Mouse (Mus musculus) forebrain, embryonic 10.5 days (tissue): ENCODE measurements around the gene Tmco5. TPM values are rescaled to one million over a fixed set of nuclear protein-coding genes. Genes with fewer than 3 reads are reported as not detected.

Source experiments
- DNase-seq: peaks from one replicate; pipeline ENCODE4 v3.0.0-alpha.2; 2017; ENCODE audit warnings: low spot score; ENCODE audit errors: extremely low spot score
- H3K27ac ChIP-seq: fragments of 300-500 bp; sonication (generic); 2 replicates; pipeline ENCODE4 v1.5.1; 2016; ENCODE audit warnings: mild to moderate bottlenecking
- H3K27me3 ChIP-seq: fragments of 300-500 bp; sonication (generic); 2 replicates; pipeline ENCODE4 v1.6.1; 2016; ENCODE audit warnings: mild to moderate bottlenecking; ENCODE audit not compliant: poor library complexity, severe bottlenecking
- H3K36me3 ChIP-seq: fragments of 300-500 bp; sonication (generic); replicated peaks from 2 replicates; pipeline ENCODE4 v1.6.1; 2016; ENCODE audit warnings: mild to moderate bottlenecking, moderate library complexity
- H3K4me1 ChIP-seq: fragments of 300-500 bp; sonication (generic); 2 replicates; pipeline ENCODE4 v1.6.1; 2016
- H3K4me3 ChIP-seq: fragments of 300-500 bp; sonication (generic); 2 replicates; pipeline ENCODE4 v1.5.1; 2016; ENCODE audit warnings: mild to moderate bottlenecking, moderate library complexity
- H3K9me3 ChIP-seq: fragments of 300-500 bp; sonication (generic); 2 replicates; pipeline ENCODE4 v1.6.1; 2016; ENCODE audit warnings: mild to moderate bottlenecking, moderate library complexity
- WGBS: fragments of 180-500 bp; shearing (Covaris S2); methylation state at CpG from one replicate; pipeline ENCODE4 v1.1.7; 2016; 5-methylcytosine and 5-hydroxymethylcytosine counted together
- polyA plus RNA-seq: library from polyadenylated mRNA; unstranded; fragments of >200 nt; fragmentation: Nextera tagmentation; extraction: Ambion mirVana; gene quantifications from 2 replicates; pipeline ENCODE4 v1.2.1, GENCODE M21; 2016

Tmco5 gene
- polyA plus RNA-seq, 1 experiment from 2014 or later: not detected

- DNase-seq: peak; percentile 83
- 16% methylated on average over 19 of the region's 19 CpGs for WGBS
- Histone ChIP-seq H3K27me3 (peaks cover 40% of the 10 kb centered on the region), H3K4me1 (peaks cover 10% of the 10 kb centered on the region), H3K4me3 (peak overlapping the region; percentile 43), H3K36me3 (no peaks in the 10 kb centered on the region), H3K9me3 (no peaks in the 10 kb centered on the region), H3K27ac (peak overlapping the region; percentile 84)
Observed at GRCm38 (mm10) chr2:116899615-116900272, 21.3 kb downstream of the Tmco5 start.

- peaks cover 10% of the 10 kb centered on the region for H3K4me1 ChIP-seq
- H3K36me3 ChIP-seq: no peaks in the 10 kb centered on the region
- H3K4me3 ChIP-seq: peak overlapping the region; percentile 43
- H3K27ac ChIP-seq: peak overlapping the region; percentile 84
- 38% methylated on average over 10 of the region's 10 CpGs for WGBS
- peaks cover 34% of the 10 kb centered on the region for H3K27me3 ChIP-seq
- no peaks in the 10 kb centered on the region for H3K9me3 ChIP-seq
- DNase-seq: no peak
Observed at GRCm38 (mm10) chr2:116900273-116900843, 21.9 kb downstream of the Tmco5 start.

- 85% methylated on average over 8 of the region's 8 CpGs for WGBS
- DNase-seq: no peak
- H3K27ac ChIP-seq: no peak overlapping the region
- no peaks in the 10 kb centered on the region; the same call in 1 of the 2 replicates for H3K4me1 ChIP-seq
- H3K36me3 ChIP-seq: no peaks in the 10 kb centered on the region
- H3K9me3 ChIP-seq: no peaks in the 10 kb centered on the region
- no peaks in the 10 kb centered on the region for H3K27me3 ChIP-seq
- no peak overlapping the region for H3K4me3 ChIP-seq
Observed at GRCm38 (mm10) chr2:116908268-116908667, 29.8 kb downstream of the Tmco5 start.

- no peak overlapping the region for H3K4me3 ChIP-seq
- H3K27ac ChIP-seq: no peak overlapping the region
- H3K27me3 ChIP-seq: no peaks in the 10 kb centered on the region
- no peaks in the 10 kb centered on the region for H3K36me3 ChIP-seq
- 76% methylated on average over 7 of the region's 7 CpGs for WGBS
- DNase-seq: no peak
- no peaks in the 10 kb centered on the region for H3K9me3 ChIP-seq
- H3K4me1 ChIP-seq: no peaks in the 10 kb centered on the region; the same call in none of the 2 replicates
Observed at GRCm38 (mm10) chr2:116912334-116913070, 34.0 kb downstream of the Tmco5 start.

- Histone ChIP-seq H3K36me3 (no peaks in the 10 kb centered on the region), H3K4me3 (no peak overlapping the region), H3K4me1 (no peaks in the 10 kb centered on the region; the same call in 1 of the 2 replicates), H3K9me3 (no peaks in the 10 kb centered on the region), H3K27ac (no peak overlapping the region), H3K27me3 (no peaks in the 10 kb centered on the region)
- DNase-seq: no peak
- 91% methylated on average over 20 of the region's 20 CpGs for WGBS
Observed at GRCm38 (mm10) chr2:116913677-116914405, 35.4 kb downstream of the Tmco5 start.

GRCm38 (mm10) chr2:116914636-116915035, 36.1 kb downstream of the Tmco5 start:
- H3K27ac ChIP-seq: no peak overlapping the region
- H3K4me3 ChIP-seq: no peak overlapping the region
- no peak for DNase-seq
- 86% methylated on average over 4 of the region's 4 CpGs for WGBS
- H3K27me3 ChIP-seq: no peaks in the 10 kb centered on the region
- H3K4me1 ChIP-seq: no peaks in the 10 kb centered on the region; the same call in 1 of the 2 replicates
- no peaks in the 10 kb centered on the region for H3K9me3 ChIP-seq
- no peaks in the 10 kb centered on the region for H3K36me3 ChIP-seq

- Histone ChIP-seq H3K9me3 (no peaks in the 10 kb centered on the region), H3K27me3 (no peaks in the 10 kb centered on the region), H3K4me1 (no peaks in the 10 kb centered on the region; the same call in 1 of the 2 replicates), H3K27ac (no peak overlapping the region), H3K4me3 (no peak overlapping the region), H3K36me3 (no peaks in the 10 kb centered on the region)
- DNase-seq: no peak
- WGBS: 81% methylated on average over 3 of the region's 3 CpGs
Observed at GRCm38 (mm10) chr2:116918598-116918997, 40.1 kb downstream of the Tmco5 start.

- H3K4me1 ChIP-seq: no peaks in the 10 kb centered on the region
- H3K36me3 ChIP-seq: no peaks in the 10 kb centered on the region
- H3K4me3 ChIP-seq: no peak overlapping the region
- H3K9me3 ChIP-seq: peaks cover 5% of the 10 kb centered on the region; the same call in 1 of the 2 replicates
- 90% methylated on average over 9 of the region's 9 CpGs for WGBS
- H3K27me3 ChIP-seq: no peaks in the 10 kb centered on the region
- no peak for DNase-seq
- H3K27ac ChIP-seq: no peak overlapping the region
Observed at GRCm38 (mm10) chr2:116922580-116923500, 44.3 kb downstream of the Tmco5 start.

- Histone ChIP-seq H3K4me3 (no peak overlapping the region), H3K4me1 (no peaks in the 10 kb centered on the region), H3K9me3 (peaks cover 5% of the 10 kb centered on the region; the same call in 1 of the 2 replicates), H3K27ac (no peak overlapping the region), H3K36me3 (no peaks in the 10 kb centered on the region), H3K27me3 (no peaks in the 10 kb centered on the region)
- WGBS: 95% methylated on average over 3 of the region's 3 CpGs
- no peak for DNase-seq
Observed at GRCm38 (mm10) chr2:116923684-116924083, 45.2 kb downstream of the Tmco5 start.

GRCm38 (mm10) chr2:116924292-116924691, 45.8 kb downstream of the Tmco5 start:
- DNase-seq: no peak
- Histone ChIP-seq H3K4me3 (no peak overlapping the region), H3K27me3 (no peaks in the 10 kb centered on the region), H3K36me3 (no peaks in the 10 kb centered on the region), H3K27ac (no peak overlapping the region), H3K4me1 (no peaks in the 10 kb centered on the region), H3K9me3 (peaks cover 5% of the 10 kb centered on the region; the same call in 1 of the 2 replicates)
- WGBS: 91% methylated on average over 7 of the region's 7 CpGs

- no peak for DNase-seq
- Histone ChIP-seq H3K27me3 (no peaks in the 10 kb centered on the region), H3K36me3 (no peaks in the 10 kb centered on the region), H3K4me3 (no peak overlapping the region), H3K27ac (no peak overlapping the region), H3K4me1 (no peaks in the 10 kb centered on the region), H3K9me3 (peaks cover 5% of the 10 kb centered on the region; the same call in 1 of the 2 replicates)
- 84% methylated on average over 5 of the region's 5 CpGs for WGBS
Observed at GRCm38 (mm10) chr2:116925230-116925629, 46.7 kb downstream of the Tmco5 start.

- Histone ChIP-seq H3K4me3 (no peak overlapping the region), H3K27me3 (no peaks in the 10 kb centered on the region), H3K36me3 (no peaks in the 10 kb centered on the region), H3K9me3 (no peaks in the 10 kb centered on the region), H3K4me1 (0 out of 2 replicates have a peak, but pooled peaks cover 6% of the 10 kb centered on the region), H3K27ac (no peak overlapping the region)
- DNase-seq: no peak
- 89% methylated on average over 7 of the region's 7 CpGs for WGBS
Observed at GRCm38 (mm10) chr2:116932218-116932617, 53.7 kb downstream of the Tmco5 start.
